Mouse (Mus musculus) megakaryocyte, adult 5-6 weeks (primary cell): Measurements from ENCODE around the gene Agbl2. TPM values are rescaled to one million over a fixed set of nuclear protein-coding genes. Genes with fewer than 3 reads are reported as not detected.

Experiments
- ATAC-seq: 2 replicates; pipeline ENCODE4 v1.8.0; 2016; ENCODE audit warnings: mild to moderate bottlenecking, inconsistent platforms; ENCODE audit not compliant: poor library complexity, severe bottlenecking
- total RNA-seq, 2 experiments: library from RNA; stranded (forward) in 1 of 2; stranded (reverse) in 1 of 2; fragments of 153-499, 151-499 nt in 1 of 2; fragments of 221-1000, 200-1000 nt in 1 of 2; gene quantifications; 2 replicates each; pipeline versions ENCODE4 v1.2.3 to v1.2.4; 2015 to 2017

Agbl2 gene
- total RNA-seq, 2 experiments from 2014 or later: not detected

DNA sequence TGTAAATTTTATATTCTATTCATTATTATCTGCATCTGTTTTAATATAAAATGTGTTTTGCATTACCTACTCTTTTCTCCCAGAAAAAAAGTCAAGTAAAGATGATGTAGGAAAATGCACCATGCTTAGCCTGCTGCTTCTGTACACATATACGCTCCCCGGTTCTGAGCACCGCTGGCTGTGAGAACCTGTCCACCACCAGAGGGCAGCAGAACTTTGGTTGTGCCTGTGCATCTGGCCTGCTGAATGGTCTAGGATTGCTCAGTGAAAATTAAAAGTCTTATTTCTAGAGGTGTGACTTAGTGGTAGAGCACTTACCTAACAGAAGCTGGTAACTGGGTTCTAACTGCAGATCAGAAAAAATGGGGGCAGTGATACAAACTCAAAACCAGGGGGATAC, 84.0 kb downstream of the Agbl2 start:
- ATAC-seq: peak; percentile 85

- ATAC-seq: peak; percentile 40; the same call in 1 of the 2 replicates
Measured at GRCm38 (mm10) chr2:90870136-90870601, 87.6 kb downstream of the Agbl2 start.

GRCm38 (mm10) chr2:90871180-90871961, 88.8 kb downstream of the Agbl2 start:
- no peak for ATAC-seq

DNA sequence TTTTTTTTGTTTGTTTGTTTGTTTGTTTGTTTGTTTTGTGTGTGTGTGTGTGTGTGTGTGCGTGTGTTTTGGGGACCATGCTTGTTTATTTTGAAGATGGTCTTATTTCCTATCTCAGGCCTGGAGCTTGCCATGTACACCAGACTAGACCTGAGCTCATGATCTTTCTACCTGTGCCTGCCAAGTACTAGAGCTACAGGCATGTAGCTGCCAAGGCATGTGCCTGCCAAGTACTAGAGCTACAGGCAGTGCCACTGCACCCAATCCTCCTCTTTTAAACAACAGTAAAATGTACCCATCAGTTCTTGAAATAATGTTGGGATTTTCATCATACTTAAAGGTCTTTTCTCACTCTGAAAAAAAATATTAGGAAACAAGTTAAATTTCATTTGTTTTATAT, 91.5 kb downstream of the Agbl2 start:
- ATAC-seq: no peak

DNA sequence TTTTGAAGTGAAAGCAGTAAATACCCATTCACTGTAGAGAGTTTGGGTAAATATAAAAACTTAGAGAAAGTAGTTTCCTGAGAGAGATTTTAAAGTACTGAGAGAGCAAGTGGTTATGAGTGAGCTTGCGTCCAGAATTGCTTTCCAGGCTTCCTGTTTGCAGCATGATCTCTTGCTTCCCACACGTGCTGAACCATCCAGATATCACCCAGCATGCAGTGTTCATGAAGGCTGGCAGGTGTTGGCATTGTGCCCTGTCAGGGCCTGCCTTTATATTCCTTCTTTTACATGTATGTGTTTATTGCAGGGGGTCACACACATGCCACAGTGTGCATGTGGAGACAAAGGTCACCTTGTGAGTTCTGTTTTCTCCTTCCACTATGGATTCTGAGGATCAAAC, 92.7 kb downstream of the Agbl2 start:
- no peak for ATAC-seq

DNA sequence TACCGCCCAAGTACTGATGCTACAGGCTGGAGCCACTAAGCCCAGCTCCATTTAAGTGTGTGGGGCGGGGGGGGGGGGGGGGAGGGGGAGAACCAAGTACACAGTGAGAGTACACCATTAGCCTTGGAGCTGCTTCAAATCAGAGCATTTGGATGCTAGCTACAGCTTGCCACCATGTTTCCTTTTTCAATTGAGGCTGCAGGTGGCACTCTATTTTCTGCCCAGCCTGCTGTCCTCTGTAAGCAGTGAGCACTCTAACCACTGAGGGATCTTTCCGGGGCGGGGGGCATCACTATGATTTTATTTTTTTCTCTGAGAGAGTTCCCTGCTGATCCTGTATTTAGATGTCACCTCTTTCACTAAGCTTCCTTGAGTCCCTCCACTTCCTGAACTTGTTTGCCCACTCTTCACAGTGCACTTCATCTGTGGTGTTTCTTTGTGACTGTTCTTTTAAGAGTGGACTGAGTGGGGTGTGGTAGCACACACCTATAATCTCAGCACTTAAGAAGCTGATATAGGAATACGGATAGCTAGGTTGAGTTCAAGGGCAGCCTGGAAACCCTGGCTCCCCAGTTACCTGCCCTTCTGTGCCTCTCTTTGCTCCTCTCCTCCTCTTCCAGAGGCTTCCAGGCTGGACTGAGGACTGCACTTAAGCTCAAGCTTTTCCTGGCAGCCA, 95.2 kb downstream of the Agbl2 start:
- no peak for ATAC-seq

GRCm38 (mm10) chr2:90879419-90879818, 96.9 kb downstream of the Agbl2 start:
- ATAC-seq: no peak

DNA sequence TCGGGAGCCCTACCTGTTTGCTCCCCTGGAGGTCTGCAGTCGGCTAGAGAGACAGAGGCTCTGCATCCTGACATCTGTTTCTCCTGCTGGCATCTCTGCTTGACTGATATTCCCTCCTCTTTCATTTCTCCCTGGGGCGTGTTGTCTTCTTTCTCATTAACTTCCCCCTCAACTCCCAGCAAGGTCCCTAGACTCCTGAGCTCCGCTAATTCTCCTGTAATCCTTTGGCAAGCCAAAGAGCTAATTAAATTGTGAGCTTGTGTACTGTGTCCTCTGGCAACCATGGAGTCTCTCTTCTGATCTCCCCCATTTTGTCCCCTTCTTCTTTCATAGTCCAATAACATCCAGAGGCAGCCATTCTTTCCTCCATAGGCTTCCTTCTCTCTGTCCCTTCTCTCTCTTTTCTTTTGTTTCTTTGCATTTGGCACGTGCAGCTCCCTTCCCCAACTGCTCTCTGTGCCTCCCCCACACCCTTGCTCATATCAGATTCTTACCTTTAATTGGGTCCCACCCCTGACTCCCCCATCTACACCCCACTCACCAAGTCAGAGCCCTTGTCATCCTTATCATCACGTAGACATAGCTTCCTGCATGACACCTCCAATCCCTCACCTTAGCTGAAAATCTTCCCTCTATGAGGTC, 97.7 kb downstream of the Agbl2 start:
- no peak for ATAC-seq

DNA sequence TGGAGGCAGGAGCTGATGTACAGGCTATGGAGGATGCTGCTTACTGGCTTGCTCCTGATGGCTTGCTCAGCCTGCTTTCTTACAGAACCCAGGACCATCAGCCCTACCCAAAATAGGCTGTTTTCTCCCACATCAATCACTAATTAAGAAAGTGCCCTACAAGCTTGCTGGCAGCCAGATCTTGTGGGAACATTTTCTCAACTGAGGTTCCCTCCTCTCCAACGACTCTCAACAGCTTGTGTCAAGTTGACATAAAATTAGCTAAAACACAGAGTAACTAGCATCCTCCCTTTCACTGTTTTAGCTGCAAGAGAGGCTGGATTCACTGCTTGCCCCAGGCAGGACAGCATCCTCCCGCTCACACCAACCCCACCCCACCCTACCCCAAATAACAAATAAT, 99.3 kb downstream of the Agbl2 start:
- no peak for ATAC-seq

Other genes with a start within 250 kb of the Agbl2 start
- 103 and 104 TPM in 2 replicates for gene Ptprj, start 202.1 kb upstream of the Agbl2 start, total RNA-seq (2015)
- gene Ptprj, start 202.1 kb upstream of the Agbl2 start, total RNA-seq (2017): 94.7 and 107 TPM in 2 replicates
- gene Nup160, start 105.5 kb upstream of the Agbl2 start, total RNA-seq (2015): 50.0 and 55.9 TPM in 2 replicates
- 40.3 and 41.6 TPM in 2 replicates for gene Nup160, start 105.5 kb upstream of the Agbl2 start, total RNA-seq (2017)
- gene Fnbp4, start 37.4 kb upstream of the Agbl2 start, total RNA-seq (2015): 73.0 and 77.6 TPM in 2 replicates
- gene Fnbp4, start 37.4 kb upstream of the Agbl2 start, total RNA-seq (2017): 119 and 139 TPM in 2 replicates
- gene Mtch2, start 64.4 kb downstream of the Agbl2 start, total RNA-seq (2015): 130 and 138 TPM in 2 replicates
- gene Mtch2, start 64.4 kb downstream of the Agbl2 start, total RNA-seq (2017): 129 and 168 TPM in 2 replicates
- not detected in 2 replicates for gene C1qtnf4, start 103.1 kb downstream of the Agbl2 start, total RNA-seq (2015)
- not detected in 2 replicates for gene C1qtnf4, start 103.1 kb downstream of the Agbl2 start, total RNA-seq (2017)
- 9.1 and 11.3 TPM in 2 replicates for gene Kbtbd4, start 122.0 kb downstream of the Agbl2 start, total RNA-seq (2015)
- 9.3 and 14.1 TPM in 2 replicates for gene Kbtbd4, start 122.0 kb downstream of the Agbl2 start, total RNA-seq (2017)
- gene Ndufs3, start 122.1 kb downstream of the Agbl2 start, total RNA-seq (2015): 113 and 119 TPM in 2 replicates
- 61.6 and 70.9 TPM in 2 replicates for gene Ndufs3, start 122.1 kb downstream of the Agbl2 start, total RNA-seq (2017)
- gene Celf1, start 157.7 kb downstream of the Agbl2 start, total RNA-seq (2015): 33.7 and 34.7 TPM in 2 replicates
- 31.3 and 34.1 TPM in 2 replicates for gene Celf1, start 157.7 kb downstream of the Agbl2 start, total RNA-seq (2017)